Mouse (Mus musculus) bone marrow macrophage, adult 2 months (primary cell): ENCODE data around the gene Sez6l. TPM values are rescaled to one million over a fixed set of nuclear protein-coding genes. Genes with fewer than 3 reads are reported as not detected.

Experiments used
- H3K27ac ChIP-seq: 2 replicates; pipeline ENCODE4 v1.5.1; 2012; ENCODE audit warnings: low read depth, low read length; ENCODE audit not compliant: insufficient read depth
- H3K4me1 ChIP-seq: 2 replicates; pipeline ENCODE4 v1.6.1; 2012; ENCODE audit warnings: low read length; ENCODE audit not compliant: control insufficient read depth, insufficient read depth
- H3K4me3 ChIP-seq: 2 replicates; pipeline ENCODE4 v1.5.1; 2012; ENCODE audit warnings: mild to moderate bottlenecking, low read length, moderate library complexity; ENCODE audit not compliant: insufficient read depth
- CTCF ChIP-seq: IDR thresholded peaks from 2 replicates; pipeline ENCODE4 v1.5.1; 2012; ENCODE audit warnings: low read depth, mild to moderate bottlenecking, low read length, moderate library complexity
- POLR2A ChIP-seq: IDR thresholded peaks from 2 replicates; pipeline ENCODE4 v1.6.1; 2012; ENCODE audit warnings: mild to moderate bottlenecking, low read depth, low read length, borderline replicate concordance
- polyA plus RNA-seq: library from polyadenylated mRNA; stranded (reverse); fragments of >200 nt; gene quantifications from 2 replicates; pipeline ENCODE4 v1.2.4, GENCODE M21; 2012; ENCODE audit not compliant: missing spikeins, insufficient read depth, insufficient read length

The Sez6l gene
- polyA plus RNA-seq, 1 experiment = not detected

- H3K4me3 ChIP-seq = no peak overlapping the region
- TF ChIP-seq CTCF (no peak), POLR2A (no peak)
- no peaks in the 10 kb centered on the region for H3K4me1 ChIP-seq
- no peak overlapping the region for H3K27ac ChIP-seq
Measured at GRCm38 (mm10) chr5:112499918-112500682, 76.9 kb downstream of the Sez6l start.

- no peak overlapping the region for H3K4me3 ChIP-seq
- H3K27ac ChIP-seq = no peak overlapping the region
- no peak for TF ChIP-seq CTCF
- no peak for TF ChIP-seq POLR2A
- H3K4me1 ChIP-seq = no peaks in the 10 kb centered on the region
Measured at GRCm38 (mm10) chr5:112498921-112499917, 77.8 kb downstream of the Sez6l start.

GRCm38 (mm10) chr5:112496753-112497369 is 80.1 kb downstream of the Sez6l start:
- H3K4me1 ChIP-seq = no peaks in the 10 kb centered on the region
- no peak overlapping the region for H3K27ac ChIP-seq
- no peak for TF ChIP-seq POLR2A
- no peak for TF ChIP-seq CTCF
- no peak overlapping the region for H3K4me3 ChIP-seq

GRCm38 (mm10) chr5:112493492-112493891 is 83.5 kb downstream of the Sez6l start:
- TF ChIP-seq CTCF (no peak), POLR2A (no peak)
- Histone ChIP-seq H3K4me1 (no peaks in the 10 kb centered on the region), H3K27ac (no peak overlapping the region), H3K4me3 (no peak overlapping the region)

GRCm38 (mm10) chr5:112491489-112491888 is 85.5 kb downstream of the Sez6l start:
- Histone ChIP-seq H3K4me1 (no peaks in the 10 kb centered on the region), H3K27ac (no peak overlapping the region), H3K4me3 (no peak overlapping the region)
- TF ChIP-seq POLR2A (no peak), CTCF (no peak)

GRCm38 (mm10) chr5:112488101-112488776 is 88.7 kb downstream of the Sez6l start:
- H3K4me3 ChIP-seq = no peak overlapping the region
- H3K27ac ChIP-seq = no peak overlapping the region

GRCm38 (mm10) chr5:112487504-112487903 is 89.5 kb downstream of the Sez6l start:
- Histone ChIP-seq H3K4me3 (no peak overlapping the region), H3K4me1 (no peaks in the 10 kb centered on the region), H3K27ac (no peak overlapping the region)
- no peak for TF ChIP-seq POLR2A
- no peak for TF ChIP-seq CTCF

More at GRCm38 (mm10) chr5:112488101-112488776, 88.7 kb downstream of the Sez6l start:
- no peaks in the 10 kb centered on the region for H3K4me1 ChIP-seq
- TF ChIP-seq CTCF (no peak), POLR2A (no peak)

GRCm38 (mm10) chr5:112486415-112486814 is 90.6 kb downstream of the Sez6l start:
- TF ChIP-seq POLR2A (no peak), CTCF (no peak)
- Histone ChIP-seq H3K27ac (no peak overlapping the region), H3K4me3 (no peak overlapping the region), H3K4me1 (no peaks in the 10 kb centered on the region)
